Mouse (Mus musculus) 3T3-L1 (cell line): ENCODE data around the gene Bbs7.

Source experiments
- DNase-seq: peaks from one replicate; pipeline ENCODE4 v3.0.0-alpha.2; 2015; ENCODE audit warnings: low read depth, low spot score

Gene Bbs7

DNA sequence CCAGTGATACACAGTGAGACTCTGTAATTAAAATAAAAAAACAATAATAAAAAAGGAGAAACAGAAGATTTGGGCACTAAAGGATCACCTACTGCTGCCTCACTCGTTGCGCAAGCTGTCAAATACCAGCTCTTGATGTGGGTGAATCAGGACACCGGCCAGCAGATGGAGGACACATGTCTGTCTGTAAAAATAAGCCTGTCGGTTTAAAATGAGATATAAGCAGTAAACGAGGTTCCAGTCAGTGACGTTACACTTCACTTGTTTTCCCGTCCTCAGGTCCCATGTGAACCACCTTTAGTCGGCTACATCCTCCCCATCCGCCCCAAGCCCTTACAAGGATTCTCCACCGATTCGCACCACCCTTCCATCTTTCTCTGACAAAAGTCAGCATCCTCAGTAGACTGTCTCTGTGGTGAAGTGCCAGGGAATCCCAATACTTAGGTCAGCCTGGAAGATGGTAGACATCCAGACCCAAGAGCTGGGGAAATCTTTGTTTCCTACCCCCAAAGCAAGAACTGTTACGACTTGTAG lies 61.4 kb downstream of the Bbs7 start:
- DNase-seq = no peak

DNA sequence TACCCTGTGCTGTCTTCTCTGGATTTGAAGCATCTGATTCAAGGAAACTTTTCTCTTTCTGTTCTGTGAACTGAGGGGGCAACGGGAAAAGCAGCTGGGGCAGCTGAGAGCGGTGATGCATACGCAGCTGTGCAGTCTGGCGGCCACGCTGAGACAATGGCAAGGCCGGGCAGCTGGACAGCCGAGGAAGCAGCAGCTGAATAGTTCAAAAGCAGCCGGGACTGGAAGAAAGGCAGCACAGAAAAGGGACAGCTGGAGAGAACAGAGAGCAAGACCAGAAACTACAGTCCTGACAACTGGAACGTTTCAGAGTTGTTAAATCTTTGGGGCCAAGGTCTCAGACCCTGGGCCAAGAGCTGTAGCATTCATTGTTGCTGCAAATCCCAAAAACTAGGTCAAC lies 61.9 kb downstream of the Bbs7 start:
- no peak for DNase-seq

DNA sequence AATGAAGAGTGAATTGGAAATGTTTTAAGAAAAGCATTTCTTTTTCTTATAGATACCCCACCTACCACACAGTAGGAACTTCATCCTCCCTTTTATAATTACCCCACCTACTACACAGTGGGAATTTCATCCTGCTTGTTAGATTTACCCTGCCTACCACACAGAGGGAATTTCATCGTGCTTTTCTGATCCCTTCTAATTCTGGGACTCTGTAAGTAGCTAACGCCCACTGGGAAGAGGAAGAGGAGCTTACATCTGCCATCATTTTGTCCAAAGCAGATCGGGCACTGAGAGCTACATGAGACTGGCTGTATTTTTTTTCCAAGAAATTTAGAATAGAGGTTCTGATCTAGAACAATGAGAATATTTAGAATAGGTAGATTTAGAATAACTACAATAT lies 68.3 kb downstream of the Bbs7 start:
- DNase-seq = no peak

DNA sequence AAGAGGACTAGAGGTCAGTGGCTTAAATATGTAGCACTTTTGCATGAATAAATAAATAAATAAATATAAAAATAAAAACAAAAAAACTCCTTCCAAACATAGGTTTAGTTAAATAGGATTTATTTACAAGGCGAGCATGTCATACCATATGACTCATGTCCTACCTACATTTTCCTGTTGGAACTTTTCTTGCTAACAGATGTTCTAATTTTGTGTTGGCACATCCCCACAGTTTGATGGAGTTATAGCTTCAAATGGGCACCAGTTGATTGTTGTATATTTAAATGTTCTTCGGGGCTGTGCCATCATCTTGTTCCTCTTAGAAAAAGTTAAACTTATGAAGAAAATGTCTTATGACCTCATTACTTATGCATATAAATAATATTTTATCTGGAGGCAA lies 71.9 kb downstream of the Bbs7 start:
- peak; percentile 56 for DNase-seq

DNA sequence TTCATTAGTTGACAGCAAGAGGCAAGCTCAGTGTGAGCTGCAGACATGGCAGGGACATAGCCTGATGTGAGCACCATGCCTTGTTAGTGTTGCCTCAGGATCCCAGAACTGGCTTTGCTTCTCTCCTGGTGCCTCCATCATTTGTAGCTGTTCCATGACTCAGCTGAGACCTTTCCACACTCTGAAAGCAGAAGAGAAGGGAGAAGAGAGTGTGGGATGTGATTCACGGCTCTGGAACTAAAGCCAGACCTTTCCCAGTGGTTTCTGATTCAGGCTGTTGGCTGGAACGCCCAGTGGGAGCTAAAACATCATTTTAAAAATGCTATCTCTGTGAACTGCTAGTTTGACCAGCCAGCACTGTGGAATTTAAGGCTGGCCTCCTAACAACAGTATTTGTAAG lies 72.5 kb downstream of the Bbs7 start:
- DNase-seq = peak; percentile 97

DNA sequence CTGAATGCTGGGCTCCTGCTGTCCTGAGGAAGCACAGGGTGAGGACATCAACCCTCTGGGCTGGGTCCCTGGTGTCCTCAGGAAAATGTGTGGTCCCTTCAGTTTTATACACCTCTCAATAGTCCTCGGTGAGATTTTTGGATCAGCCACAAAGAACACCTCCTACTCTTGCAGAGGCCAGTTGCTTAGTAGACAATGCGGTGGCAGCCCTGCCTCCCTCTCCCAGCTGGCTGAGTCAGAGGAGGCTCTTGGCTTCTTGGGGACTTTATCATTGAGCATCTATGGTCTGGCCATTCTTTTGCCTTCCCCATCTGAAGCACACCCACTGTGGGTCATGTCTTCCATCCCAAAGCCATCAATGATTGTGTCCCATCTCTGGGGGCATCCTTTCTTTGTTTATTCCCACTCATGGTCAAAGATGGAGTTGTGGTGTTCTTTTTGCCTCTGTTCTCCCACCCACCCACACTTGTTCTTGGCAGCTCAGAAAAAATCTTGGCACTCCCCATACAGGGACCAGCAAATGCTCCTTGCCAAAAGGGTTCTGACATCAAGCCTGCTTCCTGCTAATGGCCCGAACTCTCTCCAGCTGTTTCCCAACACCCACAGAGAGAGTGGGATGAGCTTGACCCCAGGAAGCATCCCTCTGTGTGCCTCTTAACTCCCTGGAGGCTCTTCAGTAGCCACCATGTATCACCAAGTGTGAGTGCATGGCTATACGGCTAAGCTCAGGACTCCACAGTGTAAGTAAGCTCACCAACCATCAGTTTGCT lies 75.4 kb downstream of the Bbs7 start:
- no peak for DNase-seq

DNA sequence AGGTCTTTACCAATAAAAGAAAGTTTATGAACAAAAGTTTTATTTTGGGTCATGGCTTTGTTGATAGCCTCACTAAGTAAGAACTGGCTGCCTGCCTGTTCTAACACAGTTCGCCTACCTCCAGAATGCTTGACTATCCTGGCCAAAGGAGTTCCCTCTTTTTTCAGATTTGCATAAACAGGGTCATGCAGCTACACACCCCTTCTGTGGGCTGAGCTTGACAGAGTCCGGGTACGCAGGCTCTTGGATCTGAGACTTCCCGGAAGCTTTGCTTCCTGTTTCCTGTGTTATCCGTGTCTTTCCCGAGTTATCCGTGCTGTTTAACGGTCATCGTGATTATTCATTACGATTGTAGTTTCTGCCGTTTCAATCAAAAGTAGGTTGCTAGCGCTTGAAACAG lies 77.2 kb downstream of the Bbs7 start:
- DNase-seq = no peak

DNA sequence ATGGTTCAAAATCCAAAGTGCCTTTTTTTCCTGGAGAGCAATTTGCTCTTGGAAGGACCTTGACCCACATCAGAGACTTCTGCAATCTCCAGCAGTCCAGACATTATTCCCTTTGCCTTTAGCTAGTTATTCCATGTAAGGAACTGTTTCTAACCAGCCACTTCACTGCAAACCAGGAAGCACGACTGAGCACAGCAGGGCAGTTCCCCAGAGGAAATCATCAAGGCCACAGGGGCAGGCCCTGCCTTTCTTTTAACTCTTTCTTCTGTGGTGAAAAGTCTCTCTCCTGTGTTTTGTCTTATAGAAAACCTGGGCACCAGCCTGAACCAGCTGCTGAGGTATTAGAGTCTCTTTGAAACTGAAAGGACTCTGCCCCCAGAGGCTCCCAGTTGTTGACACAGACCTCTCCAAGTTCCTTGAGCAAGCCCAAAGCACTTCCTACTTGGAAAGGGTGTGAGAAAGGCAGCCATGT lies 80.0 kb downstream of the Bbs7 start:
- DNase-seq = no peak

DNA sequence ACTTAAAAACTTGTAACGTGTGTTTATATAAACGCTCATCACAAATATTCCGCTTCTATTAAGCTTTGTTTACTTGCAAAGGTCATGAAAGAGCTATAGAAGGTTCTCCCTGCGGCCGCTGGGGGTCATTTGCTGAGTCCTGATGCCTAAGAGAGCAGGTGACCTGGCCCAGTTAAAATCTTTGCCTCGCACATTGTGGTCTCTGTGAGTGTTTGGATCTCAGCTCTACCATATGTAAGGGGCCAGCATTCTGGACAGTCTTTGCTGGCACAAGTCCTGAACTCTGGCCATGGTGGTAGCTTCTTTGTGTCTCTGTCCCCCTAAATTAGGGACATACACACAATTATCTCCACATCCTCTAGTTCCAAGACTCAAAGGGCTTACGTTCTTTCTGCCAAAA lies 80.5 kb downstream of the Bbs7 start:
- no peak for DNase-seq

DNA sequence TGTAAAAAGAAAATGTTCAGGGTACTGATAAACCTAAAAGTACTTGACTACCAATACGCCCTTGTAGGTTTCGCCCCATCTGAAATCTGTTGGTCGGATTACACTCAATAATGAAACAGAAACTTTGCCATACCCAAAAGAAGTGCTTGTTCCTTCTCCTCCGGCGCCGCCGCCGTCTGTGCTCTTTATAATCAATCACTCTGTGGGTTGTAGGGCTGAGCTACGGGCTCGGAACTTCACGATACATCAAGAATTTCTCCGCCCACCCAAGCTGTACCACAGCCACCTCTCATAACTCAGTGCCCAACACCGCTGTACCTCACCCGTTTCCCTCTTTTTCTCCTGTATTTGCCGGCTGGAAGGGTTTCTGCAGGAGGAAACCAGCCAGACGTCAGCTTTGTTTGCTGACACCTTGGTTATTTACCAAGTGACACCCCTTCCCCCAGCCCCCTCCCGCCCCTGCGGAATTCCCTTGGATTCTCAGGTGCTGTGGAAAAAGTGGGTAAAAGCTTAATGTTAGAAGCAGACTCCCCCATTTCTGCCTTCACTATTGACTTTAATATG lies 81.2 kb downstream of the Bbs7 start:
- no peak for DNase-seq

DNA sequence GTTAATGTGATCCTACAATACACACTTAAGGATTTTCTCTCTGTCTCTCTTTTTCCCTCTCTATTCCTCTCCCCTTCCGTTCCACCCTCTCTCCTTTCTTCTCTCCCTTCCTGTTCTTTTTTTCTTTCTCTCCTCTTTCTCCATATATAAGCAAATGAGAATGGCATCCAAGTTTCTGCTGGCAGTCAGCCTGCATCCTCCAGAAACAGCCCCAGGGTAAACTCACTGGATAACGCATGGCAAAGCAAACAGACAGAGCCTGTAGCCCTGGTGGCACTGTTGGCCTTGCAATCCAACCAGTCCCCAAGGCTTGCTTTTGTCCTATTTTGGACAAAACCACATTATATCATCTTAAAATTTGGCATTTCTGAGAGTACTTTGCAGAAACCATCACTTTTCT lies 82.0 kb downstream of the Bbs7 start:
- peak; percentile 77 for DNase-seq

DNA sequence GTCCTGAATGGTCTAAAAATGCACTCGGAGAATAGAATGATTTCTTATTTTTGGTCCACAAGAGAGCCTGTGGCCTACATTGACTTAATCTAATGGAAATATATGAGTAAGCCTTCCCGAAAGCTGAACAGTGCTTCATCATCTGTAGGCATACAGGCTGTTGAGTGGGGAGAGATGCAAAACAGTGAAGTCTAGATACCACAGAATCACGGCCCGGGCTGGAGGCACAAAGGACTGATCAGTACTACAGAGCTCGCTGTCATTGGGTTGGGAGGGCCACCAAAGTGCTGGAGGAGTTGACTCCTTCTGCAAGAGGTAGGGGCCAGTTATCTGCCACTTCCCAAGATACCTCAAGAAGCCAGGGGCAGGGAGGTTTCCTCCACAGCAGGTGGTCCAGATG lies 82.5 kb downstream of the Bbs7 start:
- no peak for DNase-seq

DNA sequence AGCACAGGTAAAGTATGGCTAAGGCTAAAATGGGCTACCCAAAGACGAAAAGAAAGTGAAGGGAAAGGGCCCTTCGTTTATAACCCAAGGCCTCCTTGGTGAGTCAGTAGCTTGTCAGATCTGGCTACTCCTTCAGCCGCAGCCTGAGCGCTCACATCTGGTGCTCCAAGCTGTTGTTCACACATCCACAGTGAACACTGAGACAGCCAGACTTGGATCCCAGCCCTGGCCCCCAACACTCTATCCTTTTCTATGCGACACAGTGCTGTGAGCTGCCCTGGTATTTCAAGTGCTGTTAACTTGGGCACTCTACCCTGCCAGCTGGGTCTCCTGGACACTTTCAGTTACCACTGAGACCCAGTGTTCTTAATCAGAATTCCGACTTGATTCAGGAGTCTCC lies 82.9 kb downstream of the Bbs7 start:
- DNase-seq = peak; percentile 60

DNA sequence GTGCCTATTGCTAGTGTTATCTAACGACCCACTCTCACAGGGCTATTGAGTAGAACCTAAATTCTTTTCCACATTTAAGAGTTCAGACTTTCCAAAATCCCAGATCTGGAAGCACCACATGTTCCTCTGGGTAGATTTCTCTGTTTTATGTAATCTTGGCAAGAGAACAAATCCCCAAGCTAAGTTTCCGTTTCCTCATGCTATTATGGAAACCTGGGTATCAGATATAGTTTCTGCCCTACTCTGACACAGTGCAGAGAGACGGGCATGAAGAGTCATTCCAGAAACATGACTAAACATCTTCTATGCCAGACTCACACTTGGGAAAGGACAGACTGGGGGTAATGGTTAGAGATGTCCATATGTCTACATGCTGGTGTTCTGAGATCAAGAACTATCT lies 88.8 kb downstream of the Bbs7 start:
- peak; percentile 71 for DNase-seq
